Mouse (Mus musculus): Measurements from ENCODE around the gene Maml3. TPM values are rescaled to one million over a fixed set of nuclear protein-coding genes. Genes with fewer than 3 reads are reported as not detected.
A peak's percentile ranks its signal among the peaks of the same experiment; 100 is the strongest.

Maml3 gene
- total RNA-seq, 2 experiments from 2014 or later, result 2.3 to 2.9 TPM

GRCm38 (mm10) chr3:51778738-51779592 lies 325.9 kb downstream of the Maml3 start:
- peak; percentile 24 to 43 for DNase-seq

- DNase-seq, result no peak
Measured at GRCm38 (mm10) chr3:51778179-51778578, 326.7 kb downstream of the Maml3 start.

- DNase-seq, result no peak
Measured at GRCm38 (mm10) chr3:51776018-51776611, 328.8 kb downstream of the Maml3 start.

- DNase-seq, result no peak
Measured at GRCm38 (mm10) chr3:51773587-51773986, 331.3 kb downstream of the Maml3 start.

GRCm38 (mm10) chr3:51771839-51772630 lies 332.8 kb downstream of the Maml3 start:
- DNase-seq, result no peak

- DNase-seq, result no peak
Measured at GRCm38 (mm10) chr3:51769196-51769595, 335.7 kb downstream of the Maml3 start.

GRCm38 (mm10) chr3:51765220-51765923 lies 339.5 kb downstream of the Maml3 start:
- DNase-seq, result no peak

GRCm38 (mm10) chr3:51764175-51764574 lies 340.7 kb downstream of the Maml3 start:
- no peak for DNase-seq

GRCm38 (mm10) chr3:51762900-51763299 lies 342.0 kb downstream of the Maml3 start:
- DNase-seq, result no peak

GRCm38 (mm10) chr3:51759534-51759933 lies 345.3 kb downstream of the Maml3 start:
- DNase-seq, result no peak

- no peak for DNase-seq
Measured at GRCm38 (mm10) chr3:51757032-51757431, 347.8 kb downstream of the Maml3 start.

- no peak for DNase-seq
Measured at GRCm38 (mm10) chr3:51756283-51756682, 348.6 kb downstream of the Maml3 start.

GRCm38 (mm10) chr3:51753262-51753661 lies 351.6 kb downstream of the Maml3 start:
- DNase-seq, result no peak

- no peak for DNase-seq
Measured at GRCm38 (mm10) chr3:51751440-51751839, 353.4 kb downstream of the Maml3 start.

- DNase-seq, result peak; percentile 68 to 75
Measured at GRCm38 (mm10) chr3:51749812-51750481, 354.9 kb downstream of the Maml3 start.

- no peak for DNase-seq
Measured at GRCm38 (mm10) chr3:51749421-51749811, 355.5 kb downstream of the Maml3 start.

- no peak for DNase-seq
Measured at GRCm38 (mm10) chr3:51748436-51749376, 356.2 kb downstream of the Maml3 start.

GRCm38 (mm10) chr3:51746816-51747215 lies 358.1 kb downstream of the Maml3 start:
- no peak for DNase-seq

GRCm38 (mm10) chr3:51745162-51745561 lies 359.7 kb downstream of the Maml3 start:
- DNase-seq, result no peak

- DNase-seq, result no peak
Measured at GRCm38 (mm10) chr3:51744339-51744759, 360.5 kb downstream of the Maml3 start.
